Mouse (Mus musculus) cerebellum, adult 2 months (tissue): Measurements from ENCODE around the gene Ubqln4. TPM values are rescaled to one million over a fixed set of nuclear protein-coding genes. Genes with fewer than 3 reads are reported as not detected.

Source experiments
- DNase-seq, 2 experiments: peaks; one replicate each; pipeline ENCODE4 v3.0.0; 2021
- H3K27ac ChIP-seq: fragments of 200-500 bp; 2 replicates; pipeline ENCODE4 v1.5.1; 2012; ENCODE audit warnings: low read length, control low read depth, inconsistent platforms; ENCODE audit not compliant: insufficient read depth
- H3K27me3 ChIP-seq: fragments of 200-500 bp; 2 replicates; pipeline ENCODE4 v1.6.1; 2012; ENCODE audit warnings: inconsistent platforms, mild to moderate bottlenecking, low read length, moderate library complexity; ENCODE audit not compliant: control insufficient read depth, insufficient read depth
- H3K4me1 ChIP-seq: fragments of 200-500 bp; 2 replicates; pipeline ENCODE4 v1.6.1; 2011; ENCODE audit warnings: low read length; ENCODE audit not compliant: control insufficient read depth, insufficient read depth
- H3K4me3 ChIP-seq: fragments of 200-500 bp; replicated peaks from 2 replicates; pipeline ENCODE3; 2011; ENCODE audit warnings: mild to moderate bottlenecking, low read depth, low read length, control low read depth; ENCODE audit not compliant: insufficient read depth
- CTCF ChIP-seq: fragments of 200-500 bp; IDR thresholded peaks from 2 replicates; pipeline ENCODE4 v1.5.1; 2011; ENCODE audit warnings: low read depth, mild to moderate bottlenecking, control low read depth, low read length, moderate library complexity, borderline replicate concordance; ENCODE audit not compliant: insufficient read depth
- POLR2A ChIP-seq: fragments of 200-500 bp; IDR thresholded peaks from 2 replicates; pipeline ENCODE4 v1.6.1; 2011; ENCODE audit warnings: low read length, control low read depth, borderline replicate concordance; ENCODE audit not compliant: insufficient read depth
- WGBS: fragments of 180-500 bp; shearing (Covaris S2); methylation state at CpG from one replicate; pipeline ENCODE4 v1.1.7; 2018; 5-methylcytosine and 5-hydroxymethylcytosine counted together
- polyA plus RNA-seq: library from polyadenylated mRNA; depleted of rRNA; stranded (reverse); fragments of >200 nt; gene quantifications from 2 replicates; pipeline ENCODE4 v1.2.3, GENCODE M21; 2012; rRNA removed

Ubqln4 gene
- polyA plus RNA-seq, 1 experiment, result 86.4 TPM

- 15% methylated on average over 3 of the region's 3 CpGs for WGBS
- H3K27me3 ChIP-seq, result no peaks in the 10 kb centered on the region
- H3K4me3 ChIP-seq, result peak overlapping the region; percentile 88
- peak in 1 of 2 experiments; percentile 32 for DNase-seq
- peaks cover 15% of the 10 kb centered on the region for H3K4me1 ChIP-seq
- peak overlapping the region; percentile 96 for H3K27ac ChIP-seq
- TF ChIP-seq CTCF, result no peak
- TF ChIP-seq POLR2A, result no peak
Measured at GRCm38 (mm10) chr3:88616951-88617500, 63.5 kb downstream of the Ubqln4 start.

GRCm38 (mm10) chr3:88618074-88618871 is 64.7 kb downstream of the Ubqln4 start:
- WGBS, result 23% methylated on average over 8 of the region's 8 CpGs
- Histone ChIP-seq H3K4me3 (peak overlapping the region; percentile 62), H3K4me1 (peaks cover 15% of the 10 kb centered on the region), H3K27ac (peak overlapping the region; percentile 93), H3K27me3 (no peaks in the 10 kb centered on the region)
- TF ChIP-seq CTCF (no peak), POLR2A (0 out of 2 replicates have a peak, but pooled peaks have one; percentile 14)
- DNase-seq, result peak in 1 of 2 experiments; percentile 59

Other genes starting within 250 kb of the Ubqln4 start
- 109 and 110 TPM in 2 replicates for gene Glmp, start 228.7 kb upstream of the Ubqln4 start, polyA plus RNA-seq
- gene Tmem79, start 217.6 kb upstream of the Ubqln4 start, polyA plus RNA-seq, result 0.81 and 1.3 TPM in 2 replicates
- gene Smg5, start 217.5 kb upstream of the Ubqln4 start, polyA plus RNA-seq, result 103 and 115 TPM in 2 replicates
- gene Paqr6, start 189.2 kb upstream of the Ubqln4 start, polyA plus RNA-seq, result 74.2 and 81.5 TPM in 2 replicates
- 0.41 and 0.65 TPM in 2 replicates for gene Bglap3, start 181.0 kb upstream of the Ubqln4 start, polyA plus RNA-seq
- 2.1 TPM in 1 of 2 replicates, not detected in the other for gene Bglap2, start 175.1 kb upstream of the Ubqln4 start, polyA plus RNA-seq
- gene Bglap, start 169.3 kb upstream of the Ubqln4 start, polyA plus RNA-seq, result 0.57 TPM in 1 of 2 replicates, not detected in the other
- 13.8 and 14.5 TPM in 2 replicates for gene Pmf1, start 143.4 kb upstream of the Ubqln4 start, polyA plus RNA-seq
- gene Slc25a44, start 128.6 kb upstream of the Ubqln4 start, polyA plus RNA-seq, result 57.6 and 61.2 TPM in 2 replicates
- gene Sema4a, start 92.6 kb upstream of the Ubqln4 start, polyA plus RNA-seq, result 31.6 and 31.8 TPM in 2 replicates
- 51.4 and 57.1 TPM in 2 replicates for gene Lmna, start 43.8 kb upstream of the Ubqln4 start, polyA plus RNA-seq
- 1.2 and 1.3 TPM in 2 replicates for gene Mex3a, start 21.4 kb upstream of the Ubqln4 start, polyA plus RNA-seq
- gene Rab25, start 5.5 kb upstream of the Ubqln4 start, polyA plus RNA-seq, result 0.46 and 1.4 TPM in 2 replicates
- gene Lamtor2, start 684 bp upstream of the Ubqln4 start, polyA plus RNA-seq, result 143 and 159 TPM in 2 replicates
- gene Ssr2, start 22.1 kb downstream of the Ubqln4 start, polyA plus RNA-seq, result 141 and 142 TPM in 2 replicates
- 128 and 129 TPM in 2 replicates for gene Arhgef2, start 52.2 kb downstream of the Ubqln4 start, polyA plus RNA-seq
- gene Rxfp4, start 99.4 kb downstream of the Ubqln4 start, polyA plus RNA-seq, result not detected in 2 replicates
- 92.7 and 99.6 TPM in 2 replicates for gene Khdc4, start 132.0 kb downstream of the Ubqln4 start, polyA plus RNA-seq
- gene Rit1, start 163.1 kb downstream of the Ubqln4 start, polyA plus RNA-seq, result 57.3 and 64.3 TPM in 2 replicates
- gene Syt11, start 221.4 kb downstream of the Ubqln4 start, polyA plus RNA-seq, result 414 and 477 TPM in 2 replicates